In genomic region chr11:119796406-119796805, GRCm38 (mm10) we compare ENCODE assay signal across 9 mouse cellular contexts.
DNase-seq lines count a peak whose midpoint lies in the region; ATAC-seq and TF ChIP-seq lines count a peak whose summit lies in the region.
"Had no signal": no experiment of that assay in that cellular context is flagged by ENCODE, and none has a peak within 500 bp of the region (broad histone marks: within the 10 kb centered on the region; RNA-seq: fewer than 3 reads in every experiment).

No protein-coding gene starts in this region.

- ATAC-seq in midbrain, embryonic 11.5 days (ENCODE audit: low FRiP score) = no peak
- no peak for ATAC-seq in granulocyte monocyte progenitor cell, adult 5-6 weeks (replicated peaks; ENCODE audit: poor library complexity, severe bottlenecking)

- 72% methylated on average over 7 of the region's 7 CpGs for WGBS in thymus, adult 2 months
- 68% methylated on average over 7 of the region's 7 CpGs for WGBS in midbrain, embryonic 11.5 days

- intact Hi-C loops in left cerebral cortex, adult 2 months (cut with DNase I) = loop anchor here (5.0 kb wide), 3 partner anchors 111 to 279 kb away; partner anchors contain the start of gene Nptx1

- TF ChIP-seq POLR2A in thymus, adult 2 months (IDR thresholded peaks at IDR 0.05; ENCODE audit: control insufficient read depth, extremely low read depth, insufficient read depth, low read length, poor library complexity) = no peak

- H3K9ac ChIP-seq in midbrain, embryonic 11.5 days (ENCODE audit: low read length) = no peak overlapping the region
- H3K9ac ChIP-seq: limb, embryonic 15.5 days had no signal

- no peak overlapping the region for H3K4me2 ChIP-seq in midbrain, embryonic 11.5 days
- H3K4me2 ChIP-seq: limb, embryonic 15.5 days had no signal

- TF ChIP-seq CTCF in thymus, adult 2 months (IDR thresholded peaks at IDR 0.05; ENCODE audit: borderline replicate concordance, control insufficient read depth, extremely low read depth, insufficient read depth, low read length, poor library complexity) = no peak
- TF ChIP-seq CTCF in left cerebral cortex, adult 2 months (IDR thresholded peaks at IDR 0.05) = no peak

- H3K9me3 ChIP-seq in midbrain, embryonic 11.5 days (ENCODE audit: control insufficient read depth, low read length) = no peaks in the 10 kb centered on the region
- H3K9me3 ChIP-seq: limb, embryonic 15.5 days had no signal

- peak overlapping the region; percentile 48; the same call in 1 of the 2 replicates for H3K27ac ChIP-seq in thymus, adult 2 months (ENCODE audit: control insufficient read depth, insufficient read depth, low read length)
- peak overlapping the region; percentile 87 for H3K27ac ChIP-seq in left cerebral cortex, adult 2 months
- no peak overlapping the region for H3K27ac ChIP-seq in midbrain, embryonic 11.5 days (ENCODE audit: low read depth, low read length)
- H3K27ac ChIP-seq: limb, embryonic 15.5 days had no signal

- H3K36me3 ChIP-seq in thymus, adult 2 months (ENCODE audit: control insufficient read depth, insufficient read depth, low read length) = no peaks in the 10 kb centered on the region
- H3K36me3 ChIP-seq in midbrain, embryonic 11.5 days (ENCODE audit: control insufficient read depth, insufficient read depth, low read length) = no peaks in the 10 kb centered on the region

- H3K27me3 ChIP-seq in thymus, adult 2 months (ENCODE audit: control insufficient read depth, insufficient read depth, low read length) = no peaks in the 10 kb centered on the region
- H3K27me3 ChIP-seq in midbrain, embryonic 11.5 days (ENCODE audit: control insufficient read depth, insufficient read depth, low read length) = no peaks in the 10 kb centered on the region
- H3K27me3 ChIP-seq: limb, embryonic 15.5 days had no signal

- no peak for DNase-seq in thymus, adult 2 months
- DNase-seq in thymus, adult 18-20 months = no peak
- peak; percentile 77 to 86 for DNase-seq in frontal cortex, adult 2 months (ENCODE audit: extremely low spot score in 1 of 2, low spot score in 1 of 2)
- peak; percentile 71 to 72 for DNase-seq in left cerebral cortex, adult 2 months (ENCODE audit: extremely low spot score in 1 of 2, low spot score in 2 of 2)
- peak; percentile 11 for DNase-seq in thymus, postnatal 25 days
- DNase-seq in midbrain, embryonic 11.5 days (ENCODE audit: low spot score, missing footprints) = no peak
- no peak for DNase-seq in adrenal gland, adult (ENCODE audit: inconsistent age in 2 of 2, low spot score in 1 of 2)

- H3K4me3 ChIP-seq in thymus, adult 2 months (ENCODE audit: control insufficient read depth, insufficient read depth, low read length) = no peak overlapping the region
- no peak overlapping the region for H3K4me3 ChIP-seq in left cerebral cortex, adult 2 months
- H3K4me3 ChIP-seq in midbrain, embryonic 11.5 days (ENCODE audit: low read depth, low read length) = no peak overlapping the region
- H3K4me3 ChIP-seq: limb, embryonic 15.5 days had no signal

- peaks cover 26% of the 10 kb centered on the region for H3K4me1 ChIP-seq in thymus, adult 2 months (replicated peaks; ENCODE audit: control insufficient read depth, insufficient read depth, low read length)
- H3K4me1 ChIP-seq in midbrain, embryonic 11.5 days (ENCODE audit: control insufficient read depth, insufficient read depth, low read length) = peaks cover 3% of the 10 kb centered on the region; the same call in 1 of the 2 replicates

Comparison
In these comparisons a context has a peak if more than half of its experiments do, and no peak if none do; other contexts are left out.
1. DNase-seq: peak in frontal cortex, adult 2 months (2 of 2), left cerebral cortex, adult 2 months (2 of 2) and thymus, postnatal 25 days (single experiment); none in thymus, adult 2 months (single experiment), thymus, adult 18-20 months (0 of 2), midbrain, embryonic 11.5 days (single experiment) and adrenal gland, adult (0 of 2).